Mouse (Mus musculus): ENCODE measurements around the gene Mad2l2.

GRCm38 (mm10) chr4:148115467-148115866 lies 14.7 kb upstream of the Mad2l2 start:
- TF ChIP-seq CTCF (conservative IDR thresholded peaks at IDR 0.05; ENCODE audit: low read length) (no peak; the same call in 1 of the 2 replicates), NANOG (IDR thresholded peaks at IDR 0.05; ENCODE audit: borderline replicate concordance, low read length) (no peak)
